Mouse (Mus musculus): ENCODE measurements around the gene Olfr1445. TPM values are rescaled to one million over a fixed set of nuclear protein-coding genes. Genes with fewer than 3 reads are reported as not detected.

Olfr1445 gene
- not detected in 2 replicates for polyA plus RNA-seq (2015; fragmentation: Nextera tagmentation; extraction: Ambion mirVana)

GRCm38 (mm10) chr19:12883555-12883954 is at the start of gene Olfr1445:
TSS of gene Olfr1445 (plus strand) at chr19:12883855.
- ATAC-seq (no peak), DNase-seq (ENCODE audit: low spot score) (no peak)
- WGBS: 75% methylated on average over 2 of the region's 2 CpGs
- no peaks in the 10 kb centered on the region for H3K27me3 ChIP-seq (replicated peaks; ENCODE audit: insufficient read depth, low read length)
- no peak within 1 kb of the TSS for H3K9ac ChIP-seq (replicated peaks; ENCODE audit: low read depth)
- TF ChIP-seq CTCF (IDR thresholded peaks at IDR 0.05): no peak
- TF ChIP-seq EP300 (IDR thresholded peaks at IDR 0.05): no peak
- no peaks in the 10 kb centered on the region for H3K9me3 ChIP-seq (ENCODE audit: low read length)
- no peak within 1 kb of the TSS for H3K27ac ChIP-seq (ENCODE audit: low read length)
- no peak within 1 kb of the TSS for H3K4me3 ChIP-seq (ENCODE audit: low read depth, low read length)
- no peaks in the 10 kb centered on the region for H3K4me1 ChIP-seq (ENCODE audit: insufficient read depth, low read depth, low read length)
- no peaks in the 10 kb centered on the region for H3K36me3 ChIP-seq (ENCODE audit: insufficient read depth, low read length)
- no peak within 1 kb of the TSS for H3K4me2 ChIP-seq (replicated peaks; ENCODE audit: low read depth, low read length)

DNA sequence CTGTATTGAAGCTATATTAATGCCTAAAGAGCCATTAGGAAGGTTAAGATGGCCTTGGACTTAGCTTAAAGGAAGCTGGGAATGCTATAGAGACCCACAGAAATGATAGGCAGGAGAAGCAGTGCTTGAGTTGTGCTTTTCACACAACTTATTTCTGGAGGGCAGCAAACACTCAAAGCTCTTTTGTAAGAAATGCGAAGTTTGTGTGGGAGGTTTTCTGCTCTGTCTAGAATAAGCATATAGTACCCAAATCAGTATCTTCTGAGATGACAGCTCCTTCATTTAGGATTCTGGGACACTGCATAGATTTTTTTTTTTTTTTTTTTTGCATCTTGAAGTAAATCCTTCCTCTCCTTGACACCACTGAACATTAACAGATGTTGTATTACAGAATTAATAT is 45.1 kb upstream of the Olfr1445 start:
- 81% methylated on average over 1 of the region's 1 CpGs for WGBS
- no peak overlapping the region for H3K4me3 ChIP-seq (ENCODE audit: low read depth, low read length)
- H3K27me3 ChIP-seq (replicated peaks; ENCODE audit: insufficient read depth, low read length): no peaks in the 10 kb centered on the region
- no peak overlapping the region for H3K9ac ChIP-seq (replicated peaks; ENCODE audit: low read depth)
- no peak overlapping the region for H3K4me2 ChIP-seq (replicated peaks; ENCODE audit: low read depth, low read length)
- ATAC-seq: no peak
- H3K9me3 ChIP-seq (ENCODE audit: low read length): no peaks in the 10 kb centered on the region
- no peaks in the 10 kb centered on the region for H3K36me3 ChIP-seq (ENCODE audit: insufficient read depth, low read length)
- no peak overlapping the region for H3K27ac ChIP-seq (ENCODE audit: low read length)
- no peak for TF ChIP-seq EP300 (IDR thresholded peaks at IDR 0.05)
- no peak for TF ChIP-seq CTCF (IDR thresholded peaks at IDR 0.05)
- no peaks in the 10 kb centered on the region for H3K4me1 ChIP-seq (ENCODE audit: insufficient read depth, low read depth, low read length)
- no peak for DNase-seq (ENCODE audit: low spot score)

GRCm38 (mm10) chr19:12846382-12846781 is 37.3 kb upstream of the Olfr1445 start, which contains the start of gene Gm5244:
TSS of gene Gm5244 (plus strand) at chr19:12846682.
- no peaks in the 10 kb centered on the region for H3K9me3 ChIP-seq (ENCODE audit: low read length)
- no peak for ATAC-seq
- H3K36me3 ChIP-seq (ENCODE audit: insufficient read depth, low read length): no peaks in the 10 kb centered on the region
- H3K4me3 ChIP-seq (ENCODE audit: low read depth, low read length): no peak within 1 kb of the TSS
- no peak within 1 kb of the TSS for H3K27ac ChIP-seq (ENCODE audit: low read length)
- TF ChIP-seq CTCF (IDR thresholded peaks at IDR 0.05): no peak
- no peak for TF ChIP-seq EP300 (IDR thresholded peaks at IDR 0.05)
- no peak for DNase-seq (ENCODE audit: low spot score)
- H3K9ac ChIP-seq (replicated peaks; ENCODE audit: low read depth): no peak within 1 kb of the TSS
- H3K4me1 ChIP-seq (ENCODE audit: insufficient read depth, low read depth, low read length): no peaks in the 10 kb centered on the region
- H3K4me2 ChIP-seq (replicated peaks; ENCODE audit: low read depth, low read length): no peak within 1 kb of the TSS
- H3K27me3 ChIP-seq (replicated peaks; ENCODE audit: insufficient read depth, low read length): no peaks in the 10 kb centered on the region

- H3K4me1 ChIP-seq (ENCODE audit: insufficient read depth, low read depth, low read length): no peaks in the 10 kb centered on the region
- H3K9me3 ChIP-seq (ENCODE audit: low read length): no peaks in the 10 kb centered on the region
- H3K4me3 ChIP-seq (ENCODE audit: low read depth, low read length): no peak within 1 kb of the TSS
- ATAC-seq (no peak), DNase-seq (ENCODE audit: low spot score) (no peak)
- no peaks in the 10 kb centered on the region for H3K36me3 ChIP-seq (ENCODE audit: insufficient read depth, low read length)
- TF ChIP-seq EP300 (IDR thresholded peaks at IDR 0.05) (no peak), CTCF (IDR thresholded peaks at IDR 0.05) (no peak)
- WGBS: 50% methylated on average over 1 of the region's 1 CpGs
- no peak within 1 kb of the TSS for H3K9ac ChIP-seq (replicated peaks; ENCODE audit: low read depth)
- no peak within 1 kb of the TSS for H3K4me2 ChIP-seq (replicated peaks; ENCODE audit: low read depth, low read length)
- no peaks in the 10 kb centered on the region for H3K27me3 ChIP-seq (replicated peaks; ENCODE audit: insufficient read depth, low read length)
- no peak within 1 kb of the TSS for H3K27ac ChIP-seq (ENCODE audit: low read length)
Measured at GRCm38 (mm10) chr19:12856983-12857382, 26.7 kb upstream of the Olfr1445 start, which contains the start of gene Olfr1444. TSS of gene Olfr1444 (plus strand) at chr19:12857283.

DNA sequence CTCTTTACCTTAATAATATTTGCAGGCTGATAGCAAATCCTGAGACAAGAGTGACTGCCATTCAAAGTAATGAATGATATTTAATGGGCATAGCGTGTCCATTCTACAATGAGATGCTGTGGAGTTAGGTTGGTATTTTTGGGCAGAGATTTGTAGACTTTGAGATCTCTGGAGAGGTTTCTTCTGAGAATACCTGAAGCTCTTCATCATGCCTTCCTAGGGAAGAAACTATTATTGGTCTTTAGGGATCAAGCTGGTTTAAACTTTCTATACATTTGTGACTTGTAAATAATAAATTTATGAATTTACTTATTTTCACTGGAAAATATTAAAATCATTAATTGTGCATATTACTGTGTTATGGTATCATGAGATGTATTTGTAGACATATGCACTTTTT is 9.8 kb downstream of the Olfr1445 start, which contains the start of gene Olfr1446:
TSS of gene Olfr1446 (minus strand) at position 101 of the 400 bp plus-strand sequence.
- TF ChIP-seq CTCF (IDR thresholded peaks at IDR 0.05) (no peak), EP300 (IDR thresholded peaks at IDR 0.05) (no peak)
- no peaks in the 10 kb centered on the region for H3K27me3 ChIP-seq (replicated peaks; ENCODE audit: insufficient read depth, low read length)
- H3K36me3 ChIP-seq (ENCODE audit: insufficient read depth, low read length): no peaks in the 10 kb centered on the region
- ATAC-seq: no peak
- WGBS: 74% methylated on average over 1 of the region's 1 CpGs
- no peak within 1 kb of the TSS for H3K4me2 ChIP-seq (replicated peaks; ENCODE audit: low read depth, low read length)
- no peak within 1 kb of the TSS for H3K27ac ChIP-seq (ENCODE audit: low read length)
- no peaks in the 10 kb centered on the region for H3K4me1 ChIP-seq (ENCODE audit: insufficient read depth, low read depth, low read length)
- DNase-seq (ENCODE audit: low spot score): no peak
- no peak within 1 kb of the TSS for H3K9ac ChIP-seq (replicated peaks; ENCODE audit: low read depth)
- H3K9me3 ChIP-seq (ENCODE audit: low read length): no peaks in the 10 kb centered on the region
- H3K4me3 ChIP-seq (ENCODE audit: low read depth, low read length): no peak within 1 kb of the TSS

DNA sequence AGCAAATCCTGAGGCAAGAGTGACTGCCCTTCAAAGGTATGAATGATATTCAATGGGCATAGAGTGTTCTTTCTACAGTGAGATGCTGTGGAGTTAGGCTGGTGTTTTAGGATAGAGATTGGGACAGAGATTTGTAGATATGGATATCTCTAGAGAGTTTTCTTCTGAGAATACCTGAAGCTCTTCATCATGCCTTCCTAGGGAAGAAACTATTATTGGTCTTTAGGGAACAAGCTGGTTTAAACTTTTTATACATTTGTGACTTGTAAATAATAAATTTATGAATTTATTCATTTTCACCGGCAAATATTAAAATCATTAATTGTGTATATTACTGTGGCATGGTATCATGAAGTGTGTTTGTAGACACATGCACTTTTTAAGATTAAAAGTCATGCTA is 20.0 kb downstream of the Olfr1445 start, which contains the start of gene Olfr1447:
TSS of gene Olfr1447 (minus strand) at position 101 of the 400 bp plus-strand sequence.
- H3K27me3 ChIP-seq (replicated peaks; ENCODE audit: insufficient read depth, low read length): no peaks in the 10 kb centered on the region
- no peak for TF ChIP-seq CTCF (IDR thresholded peaks at IDR 0.05)
- TF ChIP-seq EP300 (IDR thresholded peaks at IDR 0.05): no peak
- no peaks in the 10 kb centered on the region for H3K36me3 ChIP-seq (ENCODE audit: insufficient read depth, low read length)
- WGBS: 80% methylated on average over 1 of the region's 1 CpGs
- H3K4me1 ChIP-seq (ENCODE audit: insufficient read depth, low read depth, low read length): no peaks in the 10 kb centered on the region
- H3K27ac ChIP-seq (ENCODE audit: low read length): no peak within 1 kb of the TSS
- no peak within 1 kb of the TSS for H3K4me3 ChIP-seq (ENCODE audit: low read depth, low read length)
- no peak for DNase-seq (ENCODE audit: low spot score)
- no peaks in the 10 kb centered on the region for H3K9me3 ChIP-seq (ENCODE audit: low read length)
- H3K4me2 ChIP-seq (replicated peaks; ENCODE audit: low read depth, low read length): no peak within 1 kb of the TSS
- H3K9ac ChIP-seq (replicated peaks; ENCODE audit: low read depth): no peak within 1 kb of the TSS
- no peak for ATAC-seq

DNA sequence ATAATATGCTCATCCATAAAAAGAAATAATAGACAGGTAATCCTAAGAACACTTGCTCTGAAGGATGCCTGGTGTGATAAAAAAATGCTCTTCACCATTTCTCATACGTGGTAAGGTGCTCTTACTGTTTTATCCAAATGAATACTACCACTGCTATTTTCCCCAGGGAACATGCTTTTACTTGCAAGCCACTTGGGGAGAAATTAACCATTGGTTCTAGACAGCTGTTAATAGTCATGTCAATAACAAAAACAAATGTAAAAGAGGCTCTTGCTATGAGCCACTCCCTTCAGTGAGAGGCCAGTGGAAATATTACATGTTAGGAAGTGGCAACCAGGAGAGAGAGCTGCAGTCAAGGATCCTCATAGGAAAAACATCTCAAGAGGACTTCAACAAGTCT is 40.7 kb downstream of the Olfr1445 start, which contains the start of gene Olfr1448:
TSS of gene Olfr1448 (minus strand) at position 101 of the 400 bp plus-strand sequence.
- Histone ChIP-seq H3K4me1 (ENCODE audit: insufficient read depth, low read depth, low read length) (no peaks in the 10 kb centered on the region), H3K4me3 (ENCODE audit: low read depth, low read length) (no peak within 1 kb of the TSS), H3K9ac (replicated peaks; ENCODE audit: low read depth) (no peak within 1 kb of the TSS), H3K9me3 (ENCODE audit: low read length) (no peaks in the 10 kb centered on the region), H3K4me2 (replicated peaks; ENCODE audit: low read depth, low read length) (no peak within 1 kb of the TSS), H3K36me3 (ENCODE audit: insufficient read depth, low read length) (no peaks in the 10 kb centered on the region), H3K27ac (ENCODE audit: low read length) (no peak within 1 kb of the TSS), H3K27me3 (replicated peaks; ENCODE audit: insufficient read depth, low read length) (no peaks in the 10 kb centered on the region)
- 66% methylated on average over 1 of the region's 1 CpGs for WGBS
- ATAC-seq (no peak), DNase-seq (ENCODE audit: low spot score) (no peak)
- TF ChIP-seq EP300 (IDR thresholded peaks at IDR 0.05): no peak
- no peak for TF ChIP-seq CTCF (IDR thresholded peaks at IDR 0.05)
